Mouse (Mus musculus): ENCODE data around the gene Ginm1. TPM values are rescaled to one million over a fixed set of nuclear protein-coding genes. Genes with fewer than 3 reads are reported as not detected.
"Not testable (repeated sequence)": the region's sequence is repeated elsewhere in the genome, so short reads cannot be mapped to it uniquely, and the experiment has no call there.

The Ginm1 gene
- polyA plus RNA-seq, 1 experiment from 2014 or later: 61.7 TPM

GRCm38 (mm10) chr10:7780238-7781176 is 12.1 kb downstream of the Ginm1 start:
- peak; percentile 92 for ATAC-seq (ENCODE audit: low FRiP score)
- Histone ChIP-seq H3K4me2 (replicated peaks) (peak overlapping the region; percentile 59), H3K4me3 (replicated peaks; ENCODE audit: low read length) (peak overlapping the region; percentile 86), H3K27ac (peak overlapping the region; percentile 79), H3K9me3 (ENCODE audit: control insufficient read depth, low read length) (no peaks in the 10 kb centered on the region), H3K9ac (peak overlapping the region; percentile 88), H3K27me3 (ENCODE audit: control insufficient read depth, insufficient read depth, low read length) (no peaks in the 10 kb centered on the region), H3K4me1 (replicated peaks; ENCODE audit: control insufficient read depth, insufficient read depth, low read length) (peaks cover 8% of the 10 kb centered on the region; the same call in 1 of the 2 replicates), H3K36me3 (replicated peaks; ENCODE audit: control insufficient read depth, insufficient read depth) (peaks cover 15% of the 10 kb centered on the region; the same call in 1 of the 2 replicates)
- under 1% methylated on average over 60 of the region's 77 CpGs for WGBS
- peak; percentile 89 for DNase-seq (ENCODE audit: low spot score)

- no peak for ATAC-seq (ENCODE audit: low FRiP score)
- Histone ChIP-seq H3K9me3 (ENCODE audit: control insufficient read depth, low read length) (no peaks in the 10 kb centered on the region), H3K4me1 (replicated peaks; ENCODE audit: control insufficient read depth, insufficient read depth, low read length) (peaks cover 8% of the 10 kb centered on the region; the same call in 1 of the 2 replicates), H3K27me3 (ENCODE audit: control insufficient read depth, insufficient read depth, low read length) (no peaks in the 10 kb centered on the region), H3K27ac (no peak overlapping the region), H3K9ac (peak overlapping the region; percentile 88), H3K36me3 (replicated peaks; ENCODE audit: control insufficient read depth, insufficient read depth) (peaks cover 22% of the 10 kb centered on the region), H3K4me2 (replicated peaks) (peak overlapping the region; percentile 59), H3K4me3 (replicated peaks; ENCODE audit: low read length) (peak overlapping the region; percentile 86)
- WGBS: 19% methylated on average over 7 of the region's 7 CpGs
- peak; percentile 30 for DNase-seq (ENCODE audit: low spot score)
Observed at GRCm38 (mm10) chr10:7779751-7780237, 12.8 kb downstream of the Ginm1 start.

GRCm38 (mm10) chr10:7778361-7778760 is 14.3 kb downstream of the Ginm1 start:
- Histone ChIP-seq H3K9ac (no peak overlapping the region), H3K9me3 (ENCODE audit: control insufficient read depth, low read length) (no peaks in the 10 kb centered on the region), H3K27me3 (ENCODE audit: control insufficient read depth, insufficient read depth, low read length) (no peaks in the 10 kb centered on the region), H3K36me3 (replicated peaks; ENCODE audit: control insufficient read depth, insufficient read depth) (peaks cover 35% of the 10 kb centered on the region), H3K4me2 (replicated peaks) (no peak overlapping the region), H3K4me3 (replicated peaks; ENCODE audit: low read length) (no peak overlapping the region), H3K27ac (no peak overlapping the region), H3K4me1 (replicated peaks; ENCODE audit: control insufficient read depth, insufficient read depth, low read length) (peaks cover 8% of the 10 kb centered on the region; the same call in 1 of the 2 replicates)
- no peak for DNase-seq (ENCODE audit: low spot score)
- 93% methylated on average over 3 of the region's 3 CpGs for WGBS
- no peak for ATAC-seq (ENCODE audit: low FRiP score)

GRCm38 (mm10) chr10:7775421-7775820 is 17.2 kb downstream of the Ginm1 start:
- Histone ChIP-seq H3K27me3 (ENCODE audit: control insufficient read depth, insufficient read depth, low read length) (no peaks in the 10 kb centered on the region), H3K36me3 (replicated peaks; ENCODE audit: control insufficient read depth, insufficient read depth) (peaks cover 60% of the 10 kb centered on the region), H3K9ac (no peak overlapping the region), H3K4me1 (replicated peaks; ENCODE audit: control insufficient read depth, insufficient read depth, low read length) (peaks cover 5% of the 10 kb centered on the region; the same call in 1 of the 2 replicates), H3K4me2 (replicated peaks) (no peak overlapping the region), H3K4me3 (replicated peaks; ENCODE audit: low read length) (no peak overlapping the region), H3K9me3 (ENCODE audit: control insufficient read depth, low read length) (no peaks in the 10 kb centered on the region), H3K27ac (no peak overlapping the region)
- DNase-seq (ENCODE audit: low spot score) (no peak), ATAC-seq (ENCODE audit: low FRiP score) (no peak)
- WGBS: 95% methylated on average over 8 of the region's 8 CpGs

- Histone ChIP-seq H3K27me3 (ENCODE audit: control insufficient read depth, insufficient read depth, low read length) (no peaks in the 10 kb centered on the region), H3K9ac (no peak overlapping the region), H3K4me3 (replicated peaks; ENCODE audit: low read length) (no peak overlapping the region), H3K9me3 (ENCODE audit: control insufficient read depth, low read length) (no peaks in the 10 kb centered on the region), H3K27ac (no peak overlapping the region), H3K36me3 (replicated peaks; ENCODE audit: control insufficient read depth, insufficient read depth) (peaks cover 84% of the 10 kb centered on the region), H3K4me1 (replicated peaks; ENCODE audit: control insufficient read depth, insufficient read depth, low read length) (no peaks in the 10 kb centered on the region), H3K4me2 (replicated peaks) (no peak overlapping the region)
- ATAC-seq (ENCODE audit: low FRiP score) (no peak), DNase-seq (ENCODE audit: low spot score) (no peak)
- WGBS: 86% methylated on average over 1 of the region's 1 CpGs
Observed at GRCm38 (mm10) chr10:7772769-7773168, 19.9 kb downstream of the Ginm1 start.

- WGBS: 97% methylated on average over 4 of the region's 4 CpGs
- Histone ChIP-seq H3K9ac (no peak overlapping the region), H3K4me3 (replicated peaks; ENCODE audit: low read length) (no peak overlapping the region), H3K4me2 (replicated peaks) (no peak overlapping the region), H3K27ac (no peak overlapping the region), H3K27me3 (ENCODE audit: control insufficient read depth, insufficient read depth, low read length) (no peaks in the 10 kb centered on the region), H3K36me3 (replicated peaks; ENCODE audit: control insufficient read depth, insufficient read depth) (peaks cover 87% of the 10 kb centered on the region), H3K4me1 (replicated peaks; ENCODE audit: control insufficient read depth, insufficient read depth, low read length) (no peaks in the 10 kb centered on the region), H3K9me3 (ENCODE audit: control insufficient read depth, low read length) (no peaks in the 10 kb centered on the region)
- ATAC-seq (ENCODE audit: low FRiP score) (no peak), DNase-seq (ENCODE audit: low spot score) (no peak)
Observed at GRCm38 (mm10) chr10:7772346-7772745, 20.3 kb downstream of the Ginm1 start.

GRCm38 (mm10) chr10:7757544-7757943 is 35.1 kb downstream of the Ginm1 start:
- no peaks in the 10 kb centered on the region for H3K9me3 ChIP-seq (ENCODE audit: control insufficient read depth, low read length)
- no peak overlapping the region for H3K4me3 ChIP-seq (replicated peaks; ENCODE audit: low read length)
- no peak for DNase-seq (ENCODE audit: low spot score)
- no peaks in the 10 kb centered on the region for H3K27me3 ChIP-seq (ENCODE audit: control insufficient read depth, insufficient read depth, low read length)
- no peak overlapping the region for H3K9ac ChIP-seq
- H3K27ac ChIP-seq: no peak overlapping the region
- ATAC-seq (ENCODE audit: low FRiP score): no peak
- H3K4me2 ChIP-seq (replicated peaks): no peak overlapping the region
- 94% methylated on average over 2 of the region's 2 CpGs for WGBS
- H3K4me1 ChIP-seq (replicated peaks; ENCODE audit: control insufficient read depth, insufficient read depth, low read length): no peaks in the 10 kb centered on the region
- peaks cover 77% of the 10 kb centered on the region for H3K36me3 ChIP-seq (replicated peaks; ENCODE audit: control insufficient read depth, insufficient read depth)

GRCm38 (mm10) chr10:7748752-7749151 is 43.9 kb downstream of the Ginm1 start:
- H3K4me1 ChIP-seq (replicated peaks; ENCODE audit: control insufficient read depth, insufficient read depth, low read length): no peaks in the 10 kb centered on the region
- no peaks in the 10 kb centered on the region for H3K9me3 ChIP-seq (ENCODE audit: control insufficient read depth, low read length)
- ATAC-seq (ENCODE audit: low FRiP score): no peak
- DNase-seq (ENCODE audit: low spot score): no peak
- H3K9ac ChIP-seq: no peak overlapping the region
- H3K27ac ChIP-seq: no peak overlapping the region
- no peak overlapping the region for H3K4me2 ChIP-seq (replicated peaks)
- no peaks in the 10 kb centered on the region for H3K27me3 ChIP-seq (ENCODE audit: control insufficient read depth, insufficient read depth, low read length)
- H3K4me3 ChIP-seq (replicated peaks; ENCODE audit: low read length): no peak overlapping the region
- peaks cover 79% of the 10 kb centered on the region for H3K36me3 ChIP-seq (replicated peaks; ENCODE audit: control insufficient read depth, insufficient read depth)
- WGBS: 92% methylated on average over 6 of the region's 6 CpGs

GRCm38 (mm10) chr10:7745528-7745927 is 47.1 kb downstream of the Ginm1 start:
- H3K27me3 ChIP-seq (ENCODE audit: control insufficient read depth, insufficient read depth, low read length); H3K4me2 ChIP-seq (replicated peaks); H3K4me1 ChIP-seq (replicated peaks; ENCODE audit: control insufficient read depth, insufficient read depth, low read length); H3K9ac ChIP-seq; H3K27ac ChIP-seq; H3K9me3 ChIP-seq (ENCODE audit: control insufficient read depth, low read length); ATAC-seq (ENCODE audit: low FRiP score); DNase-seq (ENCODE audit: low spot score); H3K4me3 ChIP-seq (replicated peaks; ENCODE audit: low read length): not testable (repeated sequence)
- H3K36me3 ChIP-seq (replicated peaks; ENCODE audit: control insufficient read depth, insufficient read depth): peaks cover 81% of the 10 kb centered on the region
- WGBS: 96% methylated on average over 6 of the region's 6 CpGs

Data from hindbrain, embryonic 14.5 days (tissue).